Mouse (Mus musculus): Measurements from ENCODE around the gene Ripor1.

Ripor1 gene

GRCm38 (mm10) chr8:105606189-105607023 lies 1.4 kb downstream of the Ripor1 start:
- DNase-seq: peak; percentile 87 to 93

DNA sequence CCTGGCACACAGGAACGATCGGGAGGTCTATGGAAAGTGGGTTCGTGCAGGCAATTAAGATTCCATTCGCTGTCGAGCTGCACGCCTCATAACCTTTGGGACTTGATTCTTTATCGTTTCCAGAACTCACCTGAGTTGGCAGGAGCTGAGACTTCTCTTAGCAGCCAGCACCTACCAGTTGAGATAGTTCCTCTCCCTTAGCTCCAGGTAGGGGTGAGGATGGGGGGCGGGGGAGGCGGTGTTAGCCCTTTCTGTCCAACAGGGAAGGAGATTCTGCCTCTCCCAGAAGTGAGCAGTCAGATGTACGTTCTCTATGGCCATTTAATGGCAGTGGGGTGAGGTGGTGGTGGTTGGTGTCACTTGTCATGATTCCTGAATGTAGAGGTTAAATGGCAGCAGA lies 2.0 kb downstream of the Ripor1 start:
- no peak for DNase-seq

- peak; percentile 45 to 61 for DNase-seq
These were observed 2.6 kb downstream of the Ripor1 start for GRCm38 (mm10) chr8:105607684-105608083.

DNA sequence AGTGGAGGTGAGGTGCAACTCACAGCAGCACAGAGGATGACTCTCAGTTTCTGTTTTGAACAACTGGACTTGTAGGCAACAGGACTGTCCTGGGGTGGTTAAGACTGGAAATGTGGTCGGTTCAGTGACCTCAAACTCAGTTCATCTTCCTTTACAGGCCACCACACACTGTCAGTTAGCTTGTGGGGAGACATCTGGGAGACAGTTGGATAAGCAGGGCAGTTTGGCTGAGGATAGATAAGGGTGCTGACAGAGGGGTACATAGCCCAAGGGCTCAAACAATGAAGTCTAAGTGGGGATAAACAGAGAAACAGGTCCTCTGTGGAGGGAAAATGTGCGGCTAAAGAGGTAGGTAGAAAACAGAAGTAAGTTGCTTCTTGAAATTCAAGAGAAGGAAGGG lies 4.3 kb downstream of the Ripor1 start:
- no peak for DNase-seq

GRCm38 (mm10) chr8:105609771-105610170 lies 4.7 kb downstream of the Ripor1 start:
- DNase-seq: peak in 1 of 2 experiments; percentile 10

DNA sequence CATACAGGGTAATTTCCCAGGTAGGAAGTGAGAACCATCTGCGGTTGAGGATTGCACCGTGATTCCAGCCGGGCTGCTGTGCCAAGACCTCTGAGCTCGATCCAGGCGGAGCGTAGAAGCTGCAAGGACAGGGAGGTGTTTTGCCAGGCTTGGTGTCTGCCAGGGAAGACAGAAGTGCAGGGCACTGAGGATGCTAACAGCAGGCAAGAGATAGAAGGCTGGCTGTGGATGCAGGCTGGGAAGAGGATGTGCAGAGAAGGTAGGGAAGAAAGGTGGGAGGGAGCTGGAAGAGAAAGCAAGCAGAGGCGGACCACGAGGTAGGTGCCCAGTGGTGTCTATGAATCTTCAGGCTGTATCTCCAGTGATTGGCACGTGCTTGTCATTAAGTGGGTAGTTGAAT lies 6.8 kb downstream of the Ripor1 start:
- no peak for DNase-seq

GRCm38 (mm10) chr8:105613037-105613436 lies 8.0 kb downstream of the Ripor1 start:
- DNase-seq: peak; percentile 67 to 74

DNA sequence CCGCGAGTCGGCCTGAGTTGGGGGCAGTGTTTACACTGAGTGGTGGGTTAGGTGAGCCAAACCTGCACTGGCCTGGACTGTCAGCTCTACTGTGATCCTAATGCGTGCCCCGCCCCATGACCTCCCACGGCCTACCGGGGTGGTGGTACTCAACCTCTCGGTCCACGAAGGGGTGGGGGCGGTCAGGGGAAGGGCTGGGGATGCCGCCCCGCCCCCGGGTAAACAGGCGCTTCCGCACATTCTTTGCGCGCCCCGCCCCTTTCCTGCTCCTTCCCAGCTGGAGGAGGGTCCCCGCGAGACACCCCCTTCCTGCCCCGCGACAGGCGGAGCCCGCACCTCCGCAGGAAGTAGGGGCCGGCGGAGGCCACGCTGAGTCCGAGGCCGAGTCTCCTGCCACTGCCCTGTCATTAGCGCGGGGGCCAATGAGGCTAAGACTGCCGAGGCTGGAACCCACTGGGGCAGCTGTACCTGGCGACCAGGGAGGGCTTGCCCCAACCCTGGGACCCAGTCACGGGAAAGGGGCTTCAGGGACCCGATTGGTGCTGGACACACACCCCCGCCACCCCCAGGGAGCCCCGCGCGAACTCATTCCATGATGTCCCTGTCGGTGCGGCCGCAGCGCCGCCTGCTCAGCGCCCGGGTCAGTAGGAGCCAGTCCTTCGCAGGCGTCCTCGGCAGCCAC lies 8.9 kb downstream of the Ripor1 start:
- DNase-seq: peak; percentile 86 to 92

- DNase-seq: no peak
These were observed 10.9 kb downstream of the Ripor1 start for GRCm38 (mm10) chr8:105615942-105616341.

DNA sequence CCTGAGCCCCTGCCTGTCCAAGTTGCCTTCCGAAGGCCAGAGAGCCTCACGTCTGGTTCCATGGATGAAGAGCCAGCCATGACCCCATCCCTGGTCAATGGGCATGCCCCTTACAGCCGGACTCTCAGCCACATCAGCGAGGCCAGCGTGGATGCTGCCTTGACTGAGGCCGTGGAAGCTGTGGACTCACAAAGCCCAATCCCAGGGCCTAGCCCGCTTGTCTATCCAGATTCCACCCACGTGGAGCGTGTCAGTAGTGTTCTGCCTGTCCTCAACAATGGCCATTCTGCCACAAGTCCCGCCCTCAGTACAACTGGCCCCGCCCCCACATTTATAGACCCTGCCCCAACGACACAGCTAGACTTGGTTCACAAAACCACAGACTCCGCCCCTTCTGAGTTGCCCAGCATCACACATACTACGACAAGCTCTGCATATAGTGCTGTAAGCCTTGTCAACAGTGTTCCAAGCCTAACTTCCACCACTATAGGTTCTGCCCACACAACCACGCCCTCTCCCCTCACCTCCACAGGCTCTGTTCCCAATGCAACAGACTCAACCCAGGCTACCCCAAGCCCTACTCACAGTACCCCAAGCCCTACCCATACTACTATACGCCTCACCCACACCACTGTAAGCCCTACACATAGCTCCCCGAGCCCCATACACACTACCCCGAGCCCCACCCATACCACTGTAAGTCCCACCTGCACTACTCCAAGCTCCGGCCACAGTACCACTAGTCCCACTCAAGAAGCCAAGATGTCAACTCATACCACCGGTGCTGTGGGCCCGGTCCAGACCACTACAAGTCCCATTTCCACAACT lies 12.6 kb downstream of the Ripor1 start:
- DNase-seq: peak in 1 of 2 experiments; percentile 35

DNA sequence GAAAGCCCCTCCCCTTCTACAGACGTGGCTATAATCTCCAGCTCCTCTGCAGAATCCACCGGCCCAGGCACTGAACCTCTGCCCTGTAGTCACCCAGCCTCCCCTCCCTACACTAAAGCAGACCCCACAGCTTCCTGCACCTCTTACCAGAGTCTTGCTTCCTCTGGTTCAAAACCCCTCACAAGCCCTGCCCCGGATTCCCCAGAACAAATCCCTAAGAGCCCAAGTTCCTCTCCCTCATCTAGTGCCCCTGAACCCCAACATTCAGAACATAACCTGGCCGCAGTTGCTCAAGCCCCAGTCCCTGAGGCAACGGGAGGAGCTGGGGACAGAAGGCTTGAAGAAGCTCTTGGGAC lies 13.2 kb downstream of the Ripor1 start:
- DNase-seq: no peak

- no peak for DNase-seq
These were observed 14.0 kb downstream of the Ripor1 start for GRCm38 (mm10) chr8:105618892-105619591.

GRCm38 (mm10) chr8:105620211-105620610 lies 15.2 kb downstream of the Ripor1 start:
- DNase-seq: no peak

DNA sequence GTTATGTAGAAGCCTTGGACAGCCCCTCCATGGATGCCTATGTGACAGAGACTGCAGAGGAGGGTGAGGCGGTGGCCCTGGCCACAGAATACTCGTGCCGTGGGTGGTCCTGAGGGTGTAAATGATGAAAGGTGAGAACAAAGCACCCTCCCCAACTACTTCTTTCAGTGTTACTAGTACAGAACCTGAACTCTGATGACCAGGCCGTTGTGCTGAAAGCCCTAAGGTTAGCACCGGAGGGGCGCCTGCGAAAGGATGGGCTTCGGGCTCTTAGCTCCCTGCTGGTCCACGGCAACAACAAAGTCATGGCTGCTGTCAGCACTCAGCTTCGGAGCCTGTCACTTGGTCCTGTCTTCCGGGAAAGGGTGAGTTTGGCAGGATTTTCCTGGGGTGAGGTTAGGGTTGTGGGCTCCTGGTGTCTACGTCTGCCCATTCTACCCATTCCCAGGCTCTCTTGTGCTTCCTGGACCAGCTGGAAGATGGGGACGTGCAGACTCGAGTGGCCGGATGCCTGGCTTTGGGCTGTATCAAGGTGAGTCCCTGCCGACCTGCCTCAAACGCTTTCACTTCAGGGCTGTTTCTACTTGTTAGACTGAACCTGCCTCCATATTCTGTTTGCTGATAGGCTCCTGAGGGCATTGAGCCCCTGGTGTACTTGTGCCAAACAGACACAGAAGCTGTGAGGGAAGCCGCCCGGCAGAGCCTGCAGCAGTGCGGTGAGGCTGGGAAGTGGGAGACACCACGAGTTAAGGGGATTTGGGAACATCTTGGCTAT lies 16.1 kb downstream of the Ripor1 start:
- DNase-seq: no peak

GRCm38 (mm10) chr8:105621841-105622240 lies 16.8 kb downstream of the Ripor1 start:
- no peak for DNase-seq

- DNase-seq: peak; percentile 99
These were observed 17.4 kb downstream of the Ripor1 start for GRCm38 (mm10) chr8:105622421-105622920.

- peak; percentile 45 to 60 for DNase-seq
These were observed 18.1 kb downstream of the Ripor1 start for GRCm38 (mm10) chr8:105623118-105623517.

DNA sequence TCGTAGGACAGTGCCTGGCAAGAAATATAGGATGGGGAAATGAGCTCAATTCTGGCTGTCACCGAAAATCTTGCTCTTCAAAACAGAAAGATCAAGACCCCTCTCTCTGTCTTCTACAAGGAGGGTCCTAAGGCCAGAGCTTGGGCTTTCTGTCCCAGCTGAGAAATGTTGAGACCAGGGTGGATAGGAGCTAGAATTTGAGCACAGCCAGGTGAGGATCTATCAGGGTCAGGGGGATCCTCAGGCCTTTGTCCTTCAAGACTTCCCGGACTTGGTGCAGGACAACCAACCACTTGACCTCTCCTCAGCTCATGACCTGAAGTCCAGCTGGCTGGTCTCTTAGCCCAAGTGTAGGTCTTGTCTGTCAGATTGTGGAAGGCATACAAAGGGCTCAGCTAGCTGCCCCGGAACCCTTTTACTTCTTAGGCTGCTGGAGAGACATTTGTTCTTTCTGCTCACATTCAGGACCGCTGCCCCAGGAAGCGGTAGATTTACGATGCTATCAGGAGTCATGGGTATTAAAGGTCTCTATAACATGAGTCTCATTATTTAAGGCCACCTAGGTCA lies 18.7 kb downstream of the Ripor1 start:
- no peak for DNase-seq

DNA sequence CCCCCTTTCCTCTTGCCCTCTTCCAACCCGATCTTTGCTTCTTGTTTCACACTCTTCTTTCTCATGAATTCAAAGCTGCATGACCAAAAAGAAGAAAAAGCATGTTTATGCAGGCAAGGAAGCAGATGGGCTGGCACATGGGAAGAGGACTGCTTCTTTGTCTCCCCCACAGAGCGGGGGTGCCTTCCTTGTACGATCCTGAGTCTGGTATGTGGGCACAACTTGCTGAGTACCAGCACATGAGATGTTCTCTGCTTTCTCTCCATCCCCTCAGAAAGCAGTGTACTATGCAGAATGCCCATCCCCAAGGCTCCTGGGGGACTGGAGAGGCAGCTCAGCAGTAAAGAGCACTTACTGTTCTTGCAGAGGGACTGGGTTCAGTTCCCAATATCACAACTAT lies 19.3 kb downstream of the Ripor1 start:
- DNase-seq: peak in 1 of 2 experiments; percentile 31

DNA sequence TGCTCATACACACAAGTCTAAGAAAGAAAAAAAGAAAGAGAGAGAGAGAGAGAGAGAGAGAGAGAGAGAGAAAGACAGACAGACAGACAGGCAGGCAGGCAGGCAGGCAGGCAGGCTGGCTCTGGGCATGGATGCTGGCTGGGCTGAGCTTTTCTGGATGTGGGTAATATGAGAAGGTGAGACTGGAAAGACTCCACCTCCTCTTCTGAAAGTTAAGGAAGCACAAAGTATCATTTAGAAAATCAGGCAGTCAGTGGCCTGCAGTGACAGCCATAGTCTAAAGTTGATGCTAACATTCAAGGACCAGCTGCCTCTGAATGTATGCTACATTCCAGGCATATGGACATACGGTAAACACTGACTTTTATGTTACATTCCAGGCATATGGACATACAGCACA lies 19.8 kb downstream of the Ripor1 start:
- no peak for DNase-seq

GRCm38 (mm10) chr8:105626086-105626485 lies 21.0 kb downstream of the Ripor1 start:
- no peak for DNase-seq

Measured in kidney, postnatal 4 days (tissue).